Mouse (Mus musculus): ENCODE results near the gene Vps36.
A peak's percentile ranks its signal among the peaks of the same experiment; 100 is the strongest.

Gene Vps36

DNA sequence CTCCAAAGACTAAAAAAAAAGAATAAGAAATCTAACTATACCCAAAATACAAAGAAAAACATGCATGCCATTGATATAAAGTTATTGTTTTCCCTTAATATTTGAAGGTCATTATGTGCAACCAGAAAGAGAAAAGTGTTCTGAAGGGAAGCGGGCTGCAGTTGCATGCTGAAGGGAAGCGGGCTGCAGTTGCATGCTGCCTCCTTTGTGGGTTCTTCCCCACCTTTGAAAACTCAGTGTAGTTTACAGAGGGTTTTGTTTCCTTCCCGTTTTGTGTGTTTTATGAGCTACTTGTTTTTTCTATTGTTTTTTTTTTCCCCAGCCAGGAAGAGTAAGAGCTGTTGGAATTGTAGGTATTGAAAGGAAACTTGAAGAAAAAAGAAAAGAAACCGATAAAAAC, 14.9 kb downstream of the Vps36 start:
- DNase-seq (ENCODE audit: extremely low read depth, insufficient read length, low spot score): no peak

DNA sequence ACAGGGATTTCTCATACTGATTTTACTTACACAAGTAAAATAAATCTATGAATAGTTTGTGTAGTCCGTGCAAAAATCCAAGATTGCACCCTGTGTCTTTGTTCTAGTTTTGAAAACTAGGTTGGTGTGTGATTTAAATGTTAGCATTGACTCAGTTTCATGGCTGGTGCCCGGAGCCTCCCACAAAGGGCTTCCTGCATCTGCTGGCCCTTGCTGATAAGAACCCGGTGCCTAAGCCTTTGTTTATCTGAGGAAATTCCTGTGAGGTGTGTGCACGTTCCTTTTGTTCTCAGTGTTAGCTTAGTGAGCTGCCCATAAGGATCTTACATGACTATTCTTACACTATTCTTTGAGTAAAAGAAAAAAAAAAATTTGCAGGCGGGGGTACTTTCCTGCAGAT, 16.4 kb downstream of the Vps36 start:
- DNase-seq (ENCODE audit: extremely low read depth, insufficient read length, low spot score): no peak

GRCm38 (mm10) chr8:22214826-22215225, 22.2 kb downstream of the Vps36 start:
- peak; percentile 53 for DNase-seq (ENCODE audit: extremely low read depth, insufficient read length, low spot score)

DNA sequence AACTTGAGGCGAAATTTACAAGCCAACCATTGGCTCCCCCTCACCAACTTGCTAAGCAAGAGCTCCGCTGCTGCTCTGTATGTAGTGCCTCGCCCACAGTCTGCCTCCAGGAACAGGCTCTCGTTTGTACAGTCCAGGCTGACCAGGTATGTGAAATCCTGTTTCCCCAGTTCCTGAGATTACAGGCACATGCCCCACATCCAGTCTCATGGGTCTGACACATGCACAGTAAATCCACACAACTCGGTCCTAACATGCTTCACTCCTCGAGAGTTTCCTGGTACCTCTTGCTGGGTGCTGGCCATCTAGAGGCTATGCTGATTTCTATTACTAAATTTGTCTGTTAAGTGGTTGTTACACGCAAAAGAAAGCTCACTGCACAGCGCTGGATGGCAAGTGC, 33.8 kb downstream of the Vps36 start:
- DNase-seq (ENCODE audit: extremely low read depth, insufficient read length, low spot score): no peak

GRCm38 (mm10) chr8:22227061-22227877, 34.7 kb downstream of the Vps36 start, which contains the start of gene Thsd1:
Thsd1 (plus strand) TSS chr8:22227313.
- peak; percentile 7 for DNase-seq (ENCODE audit: extremely low read depth, insufficient read length, low spot score)

DNA sequence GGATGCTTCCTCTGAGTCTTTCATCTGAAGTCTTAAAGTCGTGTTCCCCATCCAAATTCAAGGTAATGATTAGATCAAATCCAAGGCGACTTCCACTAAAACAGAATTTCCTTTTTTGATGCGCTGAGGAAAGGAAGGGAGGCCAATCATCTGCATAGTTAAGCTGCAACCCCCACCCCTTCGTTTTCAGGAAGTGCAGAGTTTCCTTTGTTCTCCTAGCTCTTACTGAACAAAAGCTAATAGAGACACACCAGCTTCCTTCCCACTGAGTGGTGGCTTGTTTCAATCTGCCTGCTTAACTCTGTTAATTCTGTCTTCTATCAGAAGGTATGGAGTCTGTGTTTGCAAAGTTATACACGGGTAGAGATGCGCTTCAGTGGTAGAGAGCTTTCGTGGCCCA, 36.0 kb downstream of the Vps36 start:
- no peak for DNase-seq (ENCODE audit: extremely low read depth, insufficient read length, low spot score)

GRCm38 (mm10) chr8:22242986-22243385, 50.4 kb downstream of the Vps36 start:
- DNase-seq (ENCODE audit: extremely low read depth, insufficient read length, low spot score): no peak

GRCm38 (mm10) chr8:22245663-22246062, 53.1 kb downstream of the Vps36 start:
- no peak for DNase-seq (ENCODE audit: extremely low read depth, insufficient read length, low spot score)

GRCm38 (mm10) chr8:22247956-22248355, 55.3 kb downstream of the Vps36 start:
- DNase-seq (ENCODE audit: extremely low read depth, insufficient read length, low spot score): no peak

DNA sequence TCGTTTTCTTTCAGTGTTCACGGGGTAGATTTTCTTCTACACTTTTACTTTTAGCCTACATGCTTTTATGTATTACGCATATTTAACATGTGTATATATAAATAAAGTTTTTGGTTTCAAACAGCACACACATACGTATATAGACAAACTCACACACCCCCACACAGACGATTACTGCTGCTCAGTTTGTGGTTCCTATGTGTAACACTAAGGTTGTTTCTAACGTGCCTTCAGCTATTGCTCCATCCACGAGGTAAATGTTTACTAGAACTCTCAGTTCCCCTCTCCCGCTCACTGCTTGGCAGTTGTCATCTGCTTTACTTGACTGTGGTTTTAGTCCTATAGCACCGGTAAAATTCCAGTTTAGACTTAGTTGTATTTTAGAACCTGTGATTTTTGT, 56.5 kb downstream of the Vps36 start:
- no peak for DNase-seq (ENCODE audit: extremely low read depth, insufficient read length, low spot score)

- DNase-seq (ENCODE audit: extremely low read depth, insufficient read length, low spot score): peak; percentile 6
Observed at GRCm38 (mm10) chr8:22258946-22259450, 66.4 kb downstream of the Vps36 start.

GRCm38 (mm10) chr8:22259531-22259930, 66.9 kb downstream of the Vps36 start:
- no peak for DNase-seq (ENCODE audit: extremely low read depth, insufficient read length, low spot score)

- DNase-seq (ENCODE audit: extremely low read depth, insufficient read length, low spot score): no peak
Observed at GRCm38 (mm10) chr8:22260091-22260722, 67.6 kb downstream of the Vps36 start.

- DNase-seq (ENCODE audit: extremely low read depth, insufficient read length, low spot score): peak; percentile 6
Observed at GRCm38 (mm10) chr8:22262267-22262666, 69.7 kb downstream of the Vps36 start.

GRCm38 (mm10) chr8:22264292-22264691, 71.7 kb downstream of the Vps36 start:
- no peak for DNase-seq (ENCODE audit: extremely low read depth, insufficient read length, low spot score)

DNA sequence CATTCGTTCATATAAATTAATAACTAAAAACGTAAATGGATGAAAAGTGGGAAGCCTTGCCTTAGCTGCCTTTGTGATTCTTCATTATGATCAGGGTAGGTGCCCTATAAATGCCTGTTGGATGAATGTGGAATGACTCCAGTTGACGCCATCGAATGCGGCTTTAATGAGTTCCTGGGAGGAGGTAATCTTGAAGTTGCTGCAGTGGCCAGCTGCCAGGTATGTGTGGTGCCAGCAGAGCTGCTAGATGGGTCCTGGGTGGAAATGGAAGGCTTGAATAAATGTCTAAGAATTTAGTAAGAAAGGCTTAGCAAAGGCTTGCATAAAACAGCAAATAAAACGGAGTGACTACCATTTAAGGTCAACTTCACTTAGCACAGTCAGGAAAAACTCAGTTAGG, 72.2 kb downstream of the Vps36 start:
- no peak for DNase-seq (ENCODE audit: extremely low read depth, insufficient read length, low spot score)

GRCm38 (mm10) chr8:22265194-22265593, 72.6 kb downstream of the Vps36 start:
- no peak for DNase-seq (ENCODE audit: extremely low read depth, insufficient read length, low spot score)

- no peak for DNase-seq (ENCODE audit: extremely low read depth, insufficient read length, low spot score)
Observed at GRCm38 (mm10) chr8:22266809-22267208, 74.2 kb downstream of the Vps36 start.

Measured in 3134 (cell line).